Mouse (Mus musculus) hindbrain, postnatal 0 days (tissue): ENCODE data around the gene Gm3233. TPM values are rescaled to one million over a fixed set of nuclear protein-coding genes. Genes with fewer than 3 reads are reported as not detected.
"Not testable (repeated sequence)": the region's sequence is repeated elsewhere in the genome, so short reads cannot be mapped to it uniquely, and the experiment has no call there.

Source experiments
- ATAC-seq: fragments of 200-750 bp; cut with Nextera tagmentation; 2 replicates; pipeline ENCODE4 v1.8.0; 2017; ENCODE audit warnings: mild to moderate bottlenecking, moderate TSS enrichment, moderate library complexity
- DNase-seq: peaks from one replicate; pipeline ENCODE4 v3.0.0-alpha.2; 2015; ENCODE audit warnings: low spot score
- H3K27ac ChIP-seq: fragments of 300-500 bp; sonication (generic); 2 replicates; pipeline ENCODE4 v1.5.1; 2014; ENCODE audit warnings: mild to moderate bottlenecking
- H3K27me3 ChIP-seq: fragments of 300-500 bp; sonication (generic); 2 replicates; pipeline ENCODE4 v1.6.1; 2014; ENCODE audit warnings: low read length, mixed read lengths; ENCODE audit not compliant: insufficient read depth
- H3K36me3 ChIP-seq: fragments of 300-500 bp; sonication (generic); 2 replicates; pipeline ENCODE4 v1.6.1; 2014; ENCODE audit warnings: low read length, mixed read lengths; ENCODE audit not compliant: insufficient read depth
- H3K4me1 ChIP-seq: fragments of 300-500 bp; sonication (generic); 2 replicates; pipeline ENCODE4 v1.6.1; 2014; ENCODE audit warnings: antibody characterized with exemption, low read length, mixed read lengths; ENCODE audit not compliant: insufficient read depth
- H3K4me2 ChIP-seq: fragments of 300-500 bp; sonication (generic); 2 replicates; pipeline ENCODE4 v1.6.1; 2014; ENCODE audit warnings: low read depth, mild to moderate bottlenecking, low read length, moderate library complexity, mixed read lengths
- H3K4me3 ChIP-seq: fragments of 300-500 bp; sonication (generic); 2 replicates; pipeline ENCODE4 v1.5.1; 2014; ENCODE audit warnings: low read length
- H3K9ac ChIP-seq: fragments of 300-500 bp; sonication (generic); replicated peaks from 2 replicates; pipeline ENCODE4 v1.6.1; 2014; ENCODE audit warnings: mild to moderate bottlenecking, low read length, moderate library complexity, mixed read lengths
- H3K9me3 ChIP-seq: fragments of 300-500 bp; sonication (generic); 2 replicates; pipeline ENCODE4 v1.6.1; 2016; ENCODE audit warnings: low read length, mixed read lengths
- CTCF ChIP-seq: IDR thresholded peaks from 2 replicates; pipeline ENCODE4 v1.5.1; 2016; ENCODE audit warnings: antibody characterized with exemption, control low read depth, low read depth
- WGBS: fragments of 180-500 bp; shearing (Covaris S2); extraction: QIAGEN DNeasy Blood & Tissue Kit; methylation state at CpG from one replicate; pipeline ENCODE4 v1.1.7; 2014; 5-methylcytosine and 5-hydroxymethylcytosine counted together
- polyA plus RNA-seq: library from polyadenylated mRNA; unstranded; fragments of >200 nt; fragmentation: Nextera tagmentation; extraction: Ambion mirVana; gene quantifications from 2 replicates; pipeline ENCODE4 v1.2.1, GENCODE M21; 2015
- total RNA-seq: library from RNA; depleted of rRNA; stranded (reverse); fragments of >200 nt; gene quantifications from 2 replicates; pipeline ENCODE4 v1.2.3, GENCODE M21; 2014; rRNA removed

The Gm3233 gene
- total RNA-seq (not detected in 2 replicates), polyA plus RNA-seq (not detected in 2 replicates)

GRCm38 (mm10) chr10:77759582-77759981, at the start of gene Gm3233:
Gene Gm3233 (minus strand): TSS chr10:77759682.
- not testable (repeated sequence) for H3K9me3 ChIP-seq, H3K36me3 ChIP-seq, H3K4me2 ChIP-seq, H3K4me3 ChIP-seq, H3K9ac ChIP-seq, H3K4me1 ChIP-seq, ATAC-seq, H3K27ac ChIP-seq, DNase-seq, H3K27me3 ChIP-seq
- WGBS, result no CpG with 5 or more reads among the region's 1 CpGs

DNA sequence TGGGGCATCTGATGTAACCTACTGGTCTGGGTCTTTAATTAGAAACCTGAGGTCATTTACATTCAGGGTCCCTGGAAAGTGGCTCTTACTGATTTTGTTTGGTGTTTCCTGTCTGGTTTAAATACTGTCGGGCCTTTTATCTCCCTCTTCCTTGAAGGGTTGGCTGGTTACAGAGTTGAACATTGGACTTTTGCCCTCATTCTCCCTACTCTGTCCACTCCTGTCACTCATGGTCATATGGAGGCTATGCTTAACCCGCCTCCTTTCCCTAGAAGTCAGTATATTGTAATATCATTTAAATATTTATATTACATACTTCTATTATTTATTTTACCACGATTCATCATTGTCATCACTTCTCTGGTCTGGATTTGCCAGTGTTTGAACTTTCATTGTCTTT, 44.6 kb upstream of the Gm3233 start:
- no peak overlapping the region for H3K9ac ChIP-seq
- ATAC-seq, result no peak
- 80% methylated on average over 3 of the region's 3 CpGs for WGBS
- no peak overlapping the region for H3K4me3 ChIP-seq
- H3K4me2 ChIP-seq, result no peak overlapping the region
- H3K27me3 ChIP-seq, result no peaks in the 10 kb centered on the region
- H3K4me1 ChIP-seq, result no peaks in the 10 kb centered on the region
- H3K36me3 ChIP-seq, result no peaks in the 10 kb centered on the region
- DNase-seq, result no peak
- H3K27ac ChIP-seq, result no peak overlapping the region
- H3K9me3 ChIP-seq, result no peaks in the 10 kb centered on the region
- no peak for TF ChIP-seq CTCF

- Histone ChIP-seq H3K36me3 (no peaks in the 10 kb centered on the region), H3K27me3 (no peaks in the 10 kb centered on the region), H3K27ac (no peak within 1 kb of the TSS), H3K4me3 (no peak within 1 kb of the TSS), H3K9me3 (no peaks in the 10 kb centered on the region), H3K4me1 (no peaks in the 10 kb centered on the region), H3K9ac (no peak within 1 kb of the TSS), H3K4me2 (no peak within 1 kb of the TSS)
- ATAC-seq, result 0 out of 2 replicates have a peak, but pooled peaks have one; percentile 18
- no peak for TF ChIP-seq CTCF
- DNase-seq, result no peak
- WGBS, result 64% methylated on average over 8 of the region's 8 CpGs
These were observed 39.5 kb upstream of the Gm3233 start, which contains the start of gene Gm19668 for GRCm38 (mm10) chr10:77798921-77799508. Gene Gm19668 (minus strand): TSS chr10:77799133.

DNA sequence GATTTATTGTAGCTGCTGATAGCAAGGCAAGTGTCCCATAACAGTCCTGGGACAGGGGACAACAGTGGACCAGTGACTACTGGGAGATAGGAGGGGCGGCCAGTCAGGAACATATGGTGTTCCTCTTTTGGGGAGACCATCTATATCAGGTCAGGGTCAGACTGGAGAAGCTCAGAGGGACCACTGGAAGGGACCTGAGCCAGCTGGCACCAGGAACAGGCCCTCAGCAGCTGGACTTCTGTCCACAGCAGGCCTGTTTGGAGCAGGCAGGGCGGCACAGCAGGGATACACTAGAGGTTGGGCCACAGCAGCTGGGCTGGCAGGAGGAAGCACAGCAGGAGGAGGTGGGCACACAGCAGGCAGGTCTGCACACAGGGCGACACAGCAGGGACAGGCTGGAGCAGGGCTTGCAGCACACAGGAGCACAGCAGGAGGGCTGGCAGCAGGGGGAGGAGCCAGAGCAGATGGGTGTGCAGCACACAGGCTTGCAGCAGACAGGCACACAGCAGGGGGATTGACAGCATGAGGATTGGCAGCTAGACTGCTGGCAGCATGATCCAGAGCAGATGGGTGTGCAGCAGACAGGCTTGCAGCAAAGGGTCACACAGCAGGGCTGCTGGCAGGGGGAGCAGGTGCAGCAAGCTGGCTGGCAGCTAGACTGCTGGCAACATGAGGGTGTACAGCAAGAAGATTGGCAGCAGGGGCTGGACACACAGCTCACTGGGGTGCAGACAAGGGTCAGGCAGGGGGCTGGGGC, 38.9 kb upstream of the Gm3233 start:
- H3K4me1 ChIP-seq, ATAC-seq, H3K27ac ChIP-seq, H3K9ac ChIP-seq, H3K36me3 ChIP-seq, H3K27me3 ChIP-seq, DNase-seq, H3K4me2 ChIP-seq, H3K9me3 ChIP-seq, H3K4me3 ChIP-seq: not testable (repeated sequence)
- 43% methylated on average over 3 of the region's 3 CpGs for WGBS

GRCm38 (mm10) chr10:77797677-77798076, 38.2 kb upstream of the Gm3233 start:
- Histone ChIP-seq H3K4me2 (no peak overlapping the region), H3K27ac (no peak overlapping the region), H3K4me3 (no peak overlapping the region), H3K9ac (no peak overlapping the region), H3K36me3 (no peaks in the 10 kb centered on the region), H3K4me1 (no peaks in the 10 kb centered on the region), H3K9me3 (no peaks in the 10 kb centered on the region), H3K27me3 (no peaks in the 10 kb centered on the region)
- no peak for TF ChIP-seq CTCF
- WGBS, result 14% methylated on average over 3 of the region's 3 CpGs
- no peak for DNase-seq
- ATAC-seq, result no peak

DNA sequence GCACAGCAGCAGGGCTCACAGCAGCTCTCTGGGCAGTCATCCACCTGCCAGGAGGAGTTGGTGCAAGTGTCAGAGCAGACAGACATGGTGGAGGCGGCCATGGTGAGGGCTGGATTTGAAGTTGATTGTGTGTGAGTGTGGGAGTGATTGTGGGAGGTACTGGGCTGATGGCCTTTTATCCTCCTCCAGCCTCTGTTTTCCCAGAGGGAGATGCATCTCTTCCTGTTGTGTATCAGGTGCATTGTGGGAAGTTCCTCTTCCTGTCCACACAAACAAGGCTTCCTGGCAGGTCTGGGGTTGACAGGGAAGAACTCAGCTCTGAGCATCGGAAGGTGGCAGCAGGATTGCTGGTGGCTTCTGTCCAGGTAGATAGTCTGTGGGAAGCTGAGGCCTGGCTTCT, 35.5 kb upstream of the Gm3233 start, which contains the start of gene Gm9639:
Gene Gm9639, minus strand, starts transcription at position 101 of the 400 bp plus-strand sequence.
- no peak for TF ChIP-seq CTCF
- ATAC-seq, result no peak

DNA sequence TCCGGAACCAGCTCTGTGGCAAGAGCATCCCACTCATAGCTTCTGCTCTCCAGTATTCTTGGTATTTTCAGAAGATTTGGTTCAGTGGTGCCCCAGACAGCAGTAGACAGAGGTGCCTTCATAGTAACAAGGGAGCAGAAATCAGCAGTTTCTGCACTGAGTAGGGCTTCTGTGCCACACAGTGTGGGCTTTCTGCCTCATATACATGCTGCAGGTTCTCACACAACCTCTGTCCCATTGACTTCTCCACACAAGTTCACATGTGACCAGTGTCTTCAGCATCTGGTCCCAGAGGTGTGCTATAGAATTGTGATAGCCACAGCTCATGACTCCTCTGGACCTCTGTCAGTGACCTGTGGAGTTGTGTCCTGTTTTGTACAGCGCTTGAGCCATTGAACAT, 29.1 kb upstream of the Gm3233 start:
- Histone ChIP-seq H3K36me3 (no peaks in the 10 kb centered on the region), H3K27ac (no peak overlapping the region), H3K27me3 (no peaks in the 10 kb centered on the region), H3K4me2 (no peak overlapping the region), H3K9ac (no peak overlapping the region), H3K9me3 (no peaks in the 10 kb centered on the region), H3K4me1 (no peaks in the 10 kb centered on the region), H3K4me3 (no peak overlapping the region)
- no peak for ATAC-seq
- no peak for TF ChIP-seq CTCF
- 89% methylated on average over 2 of the region's 2 CpGs for WGBS
- no peak for DNase-seq

More for the DNA sequence above, 35.5 kb upstream of the Gm3233 start, which contains the start of gene Gm9639:
- H3K4me3 ChIP-seq, result no peak within 1 kb of the TSS
- no peaks in the 10 kb centered on the region for H3K4me1 ChIP-seq
- no peak within 1 kb of the TSS for H3K9ac ChIP-seq
- no peaks in the 10 kb centered on the region for H3K9me3 ChIP-seq
- no peak within 1 kb of the TSS for H3K4me2 ChIP-seq
- no peaks in the 10 kb centered on the region for H3K36me3 ChIP-seq
- DNase-seq, result no peak
- no peak within 1 kb of the TSS for H3K27ac ChIP-seq
- H3K27me3 ChIP-seq, result no peaks in the 10 kb centered on the region
- 42% methylated on average over 2 of the region's 2 CpGs for WGBS

DNA sequence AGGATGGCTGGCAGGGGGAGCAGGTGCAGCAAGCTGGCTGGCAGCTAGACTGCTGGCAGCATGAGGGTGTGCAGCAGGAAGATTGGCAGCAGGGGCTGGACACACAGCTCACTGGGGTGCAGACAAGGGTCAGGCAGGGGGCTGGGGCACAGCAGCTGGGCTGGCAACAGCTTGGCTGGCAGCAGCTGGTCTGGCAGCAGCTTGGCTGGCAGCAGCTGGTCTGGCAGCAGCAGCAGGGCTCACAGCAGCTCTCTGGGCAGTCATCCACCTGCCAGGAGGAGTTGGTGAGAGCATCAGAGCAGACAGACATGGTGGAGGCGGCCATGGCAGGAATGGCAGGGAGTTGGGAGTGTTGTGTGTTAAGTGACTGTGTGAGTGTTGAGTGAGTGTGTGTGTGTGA, 28.4 kb upstream of the Gm3233 start, which contains the start of gene Gm7137:
Gene Gm7137, minus strand, starts transcription at position 325 of the 400 bp plus-strand sequence.
- H3K36me3 ChIP-seq, DNase-seq, H3K4me2 ChIP-seq, ATAC-seq, H3K27ac ChIP-seq, H3K4me3 ChIP-seq, H3K9ac ChIP-seq, H3K4me1 ChIP-seq, H3K9me3 ChIP-seq, H3K27me3 ChIP-seq: not testable (repeated sequence)
- no CpG with 5 or more reads among the region's 1 CpGs for WGBS

DNA sequence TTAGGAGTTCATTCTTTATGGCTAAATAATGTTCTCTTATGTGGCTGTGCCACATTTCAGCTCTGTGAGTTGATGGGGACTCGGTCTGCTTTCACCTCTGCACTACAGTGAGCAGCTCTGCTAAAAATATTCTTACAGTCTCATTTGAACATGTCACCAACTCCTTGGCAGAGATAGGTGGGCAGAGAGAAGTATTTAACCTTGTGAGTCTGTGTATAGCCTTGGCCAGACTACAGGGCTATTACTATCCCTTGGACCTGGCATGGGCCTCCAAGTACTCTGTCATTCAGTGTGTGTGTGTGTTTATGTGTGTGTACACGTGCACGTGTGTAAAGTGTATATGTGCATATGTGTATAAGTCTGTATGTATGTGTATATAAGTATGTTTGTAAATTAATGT, 23.9 kb upstream of the Gm3233 start:
- H3K27ac ChIP-seq, H3K9ac ChIP-seq, DNase-seq, H3K4me3 ChIP-seq, H3K36me3 ChIP-seq, ATAC-seq, H3K4me1 ChIP-seq, H3K9me3 ChIP-seq, H3K4me2 ChIP-seq, H3K27me3 ChIP-seq: not testable (repeated sequence)
- 92% methylated on average over 1 of the region's 3 CpGs for WGBS
